Mouse (Mus musculus): ENCODE data around the gene Kmt5b. TPM values are rescaled to one million over a fixed set of nuclear protein-coding genes. Genes with fewer than 3 reads are reported as not detected.

Kmt5b gene
- polyA plus RNA-seq, 1 experiment from 2014 or later, result 24.4 TPM

DNA sequence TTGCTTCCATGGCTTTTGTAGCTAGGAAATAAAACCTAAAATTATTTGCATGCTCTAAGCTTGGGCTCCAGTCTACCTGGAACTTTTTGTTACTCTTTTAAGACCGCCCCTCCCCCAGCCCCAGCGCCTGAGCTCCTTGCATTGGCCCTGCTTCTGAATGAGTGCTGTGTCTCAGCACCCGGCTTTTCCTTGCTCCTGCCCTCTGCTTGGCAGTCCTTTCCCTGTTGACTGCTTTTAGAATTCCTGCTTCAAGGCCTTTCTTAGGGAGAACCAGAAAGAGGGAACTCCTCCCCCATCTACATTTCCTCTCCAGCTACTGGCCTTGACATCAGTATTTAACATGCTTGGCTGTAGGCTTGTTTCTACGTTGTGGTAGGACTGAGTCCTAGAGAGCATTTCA lies 88.4 kb downstream of the Kmt5b start:
- no peak overlapping the region for H3K27ac ChIP-seq
- H3K4me1 ChIP-seq, result peaks cover 20% of the 10 kb centered on the region
- no peak overlapping the region for H3K9ac ChIP-seq
- peak overlapping the region; percentile 23; the same call in 1 of the 2 replicates for H3K4me2 ChIP-seq
- no peaks in the 10 kb centered on the region for H3K27me3 ChIP-seq (replicated peaks)
- 27% methylated on average over 4 of the region's 4 CpGs for WGBS
- H3K36me3 ChIP-seq, result no peaks in the 10 kb centered on the region
- no peak for ATAC-seq (ENCODE audit: insufficient read depth, low FRiP score, low read depth)
- H3K9me3 ChIP-seq, result no peaks in the 10 kb centered on the region
- no peak overlapping the region for H3K4me3 ChIP-seq (replicated peaks)

DNA sequence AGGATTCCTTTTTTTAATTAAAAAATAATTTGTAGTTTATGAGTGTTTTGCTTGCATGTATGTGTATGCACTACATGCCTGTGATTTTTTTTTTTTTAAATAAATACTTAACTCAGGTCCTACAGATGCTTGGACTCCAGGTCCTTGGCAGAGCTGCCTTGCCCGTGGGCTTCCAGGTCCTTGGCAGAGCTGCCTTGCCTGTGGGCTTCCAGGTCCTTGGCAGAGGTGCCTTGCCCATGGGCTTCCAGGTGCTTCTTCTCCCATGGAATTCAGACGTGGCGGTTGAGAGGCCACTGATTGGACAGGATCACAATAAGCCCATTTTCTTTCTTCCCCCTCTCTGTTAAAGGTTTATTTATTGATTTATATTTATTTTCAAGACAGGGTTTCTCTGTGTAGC lies 90.0 kb downstream of the Kmt5b start:
- WGBS, result 69% methylated on average over 3 of the region's 3 CpGs

DNA sequence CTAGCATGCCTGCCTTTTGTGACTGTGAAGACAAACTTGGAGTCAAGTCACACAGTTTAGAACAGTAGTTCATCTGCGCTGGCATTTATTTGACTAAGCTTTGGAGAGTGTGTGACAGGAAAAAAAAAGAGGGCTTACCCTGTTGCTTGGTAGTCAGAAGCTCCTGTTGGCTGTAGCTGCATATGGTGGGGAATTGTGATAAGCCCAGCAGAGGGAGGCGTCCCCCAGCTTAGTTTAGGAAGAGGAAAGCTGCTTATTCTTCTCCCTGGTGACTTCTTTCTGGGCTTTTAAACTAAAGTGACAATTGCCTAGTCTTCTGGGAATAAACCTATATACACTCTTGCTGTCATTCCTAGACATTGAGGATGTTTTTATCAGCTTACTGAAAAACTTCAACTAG lies 95.5 kb downstream of the Kmt5b start:
- Histone ChIP-seq H3K4me3 (replicated peaks) (no peak overlapping the region), H3K9me3 (no peaks in the 10 kb centered on the region), H3K4me2 (no peak overlapping the region), H3K27me3 (replicated peaks) (no peaks in the 10 kb centered on the region), H3K27ac (no peak overlapping the region), H3K9ac (no peak overlapping the region), H3K4me1 (0 out of 2 replicates have a peak, but pooled peaks cover 2% of the 10 kb centered on the region), H3K36me3 (0 out of 2 replicates have a peak, but pooled peaks cover 10% of the 10 kb centered on the region)
- WGBS, result 59% methylated on average over 2 of the region's 2 CpGs
- ATAC-seq (ENCODE audit: insufficient read depth, low FRiP score, low read depth), result no peak

More for the DNA sequence above, 90.0 kb downstream of the Kmt5b start:
- Histone ChIP-seq H3K4me2 (no peak overlapping the region), H3K9ac (no peak overlapping the region), H3K27me3 (replicated peaks) (no peaks in the 10 kb centered on the region), H3K9me3 (no peaks in the 10 kb centered on the region), H3K36me3 (no peaks in the 10 kb centered on the region), H3K27ac (no peak overlapping the region), H3K4me1 (peaks cover 11% of the 10 kb centered on the region; the same call in 1 of the 2 replicates), H3K4me3 (replicated peaks) (no peak overlapping the region)
- no peak for ATAC-seq (ENCODE audit: insufficient read depth, low FRiP score, low read depth)

DNA sequence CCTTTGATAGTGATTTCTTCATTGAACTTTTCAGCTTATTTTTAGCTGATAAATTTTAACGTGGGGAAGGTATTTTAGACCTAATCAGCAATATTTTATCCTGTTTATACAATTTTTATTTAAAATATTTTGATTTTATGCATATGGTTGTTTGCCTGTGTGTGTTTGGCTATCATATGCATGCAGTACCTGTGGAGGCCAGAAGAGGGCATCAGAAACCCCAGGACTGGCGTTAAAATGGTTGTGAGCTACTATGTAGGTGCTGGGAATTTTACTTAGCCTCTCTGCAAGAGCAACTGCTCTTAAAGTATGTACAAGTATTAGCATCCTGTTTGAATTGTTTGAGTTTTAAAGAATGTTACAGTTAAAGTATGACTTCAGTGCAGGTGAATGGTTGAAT lies 97.7 kb downstream of the Kmt5b start:
- Histone ChIP-seq H3K27ac (no peak overlapping the region), H3K4me1 (0 out of 2 replicates have a peak, but pooled peaks cover 5% of the 10 kb centered on the region), H3K4me2 (no peak overlapping the region), H3K9me3 (no peaks in the 10 kb centered on the region), H3K36me3 (0 out of 2 replicates have a peak, but pooled peaks cover 10% of the 10 kb centered on the region), H3K27me3 (replicated peaks) (no peaks in the 10 kb centered on the region), H3K9ac (no peak overlapping the region), H3K4me3 (replicated peaks) (no peak overlapping the region)
- no peak for ATAC-seq (ENCODE audit: insufficient read depth, low FRiP score, low read depth)
- 83% methylated on average over 2 of the region's 2 CpGs for WGBS

Other genes with a start within 250 kb of the Kmt5b start
- gene Ppp6r3, start 191.7 kb upstream of the Kmt5b start, polyA plus RNA-seq (2015; fragmentation: Nextera tagmentation; extraction: Ambion mirVana), result 46.1 and 50.6 TPM in 2 replicates
- gene Lrp5, start 80.9 kb upstream of the Kmt5b start, polyA plus RNA-seq (2015; fragmentation: Nextera tagmentation; extraction: Ambion mirVana), result 5.3 and 6.2 TPM in 2 replicates
- 31.6 and 35.9 TPM in 2 replicates for gene 1810055G02Rik, start 59.1 kb upstream of the Kmt5b start, polyA plus RNA-seq (2015; fragmentation: Nextera tagmentation; extraction: Ambion mirVana)
- gene Chka, start 84.4 kb downstream of the Kmt5b start, polyA plus RNA-seq (2015; fragmentation: Nextera tagmentation; extraction: Ambion mirVana), result 56.9 and 65.3 TPM in 2 replicates
- 34.7 and 42.6 TPM in 2 replicates for gene Tcirg1, start 139.7 kb downstream of the Kmt5b start, polyA plus RNA-seq (2015; fragmentation: Nextera tagmentation; extraction: Ambion mirVana)
- gene Ndufs8, start 145.4 kb downstream of the Kmt5b start, polyA plus RNA-seq (2015; fragmentation: Nextera tagmentation; extraction: Ambion mirVana), result 312 and 320 TPM in 2 replicates
- gene Aldh3b1, start 162.4 kb downstream of the Kmt5b start, polyA plus RNA-seq (2015; fragmentation: Nextera tagmentation; extraction: Ambion mirVana), result 3.6 and 4.2 TPM in 2 replicates
- 21.4 and 22.2 TPM in 2 replicates for gene Unc93b1, start 167.8 kb downstream of the Kmt5b start, polyA plus RNA-seq (2015; fragmentation: Nextera tagmentation; extraction: Ambion mirVana)
- 0.06 and 0.12 TPM in 2 replicates for gene Aldh3b3, start 191.2 kb downstream of the Kmt5b start, polyA plus RNA-seq (2015; fragmentation: Nextera tagmentation; extraction: Ambion mirVana)
- gene Aldh3b2, start 204.9 kb downstream of the Kmt5b start, polyA plus RNA-seq (2015; fragmentation: Nextera tagmentation; extraction: Ambion mirVana), result 14.6 and 22.8 TPM in 2 replicates
- 9.2 and 9.8 TPM in 2 replicates for gene Acy3, start 219.1 kb downstream of the Kmt5b start, polyA plus RNA-seq (2015; fragmentation: Nextera tagmentation; extraction: Ambion mirVana)
- gene Tbx10, start 225.3 kb downstream of the Kmt5b start, polyA plus RNA-seq (2015; fragmentation: Nextera tagmentation; extraction: Ambion mirVana), result 0.21 and 0.31 TPM in 2 replicates
- 32.2 and 33.6 TPM in 2 replicates for gene Nudt8, start 233.2 kb downstream of the Kmt5b start, polyA plus RNA-seq (2015; fragmentation: Nextera tagmentation; extraction: Ambion mirVana)
- 3.5 and 3.8 TPM in 2 replicates for gene Gm49405, start 233.2 kb downstream of the Kmt5b start, polyA plus RNA-seq (2015; fragmentation: Nextera tagmentation; extraction: Ambion mirVana)
- gene Doc2g, start 235.9 kb downstream of the Kmt5b start, polyA plus RNA-seq (2015; fragmentation: Nextera tagmentation; extraction: Ambion mirVana), result 4.0 and 4.5 TPM in 2 replicates
- 198 and 218 TPM in 2 replicates for gene Ndufv1, start 245.4 kb downstream of the Kmt5b start, polyA plus RNA-seq (2015; fragmentation: Nextera tagmentation; extraction: Ambion mirVana)